Mouse (Mus musculus) cortical plate, adult 2 months (tissue): ENCODE results near the gene Asb18. TPM values are rescaled to one million over a fixed set of nuclear protein-coding genes. Genes with fewer than 3 reads are reported as not detected.

ENCODE experiments used
- H3K27ac ChIP-seq: fragments of 200-500 bp; 2 replicates; pipeline ENCODE4 v1.5.1; 2012; ENCODE audit warnings: low read length, control low read depth, inconsistent platforms; ENCODE audit not compliant: insufficient read depth
- H3K4me1 ChIP-seq: fragments of 200-500 bp; 2 replicates; pipeline ENCODE4 v1.6.1; 2011; ENCODE audit warnings: low read length; ENCODE audit not compliant: control insufficient read depth, insufficient read depth
- H3K4me3 ChIP-seq: fragments of 200-500 bp; 2 replicates; pipeline ENCODE4 v1.5.1; 2011; ENCODE audit warnings: mild to moderate bottlenecking, low read length, control low read depth; ENCODE audit not compliant: insufficient read depth
- CTCF ChIP-seq: fragments of 200-500 bp; IDR thresholded peaks from 2 replicates; pipeline ENCODE4 v1.5.1; 2011; ENCODE audit warnings: mild to moderate bottlenecking, control low read depth, low read length; ENCODE audit not compliant: insufficient read depth; ENCODE audit errors: extremely low read depth
- POLR2A ChIP-seq: fragments of 200-500 bp; IDR thresholded peaks from 2 replicates; pipeline ENCODE4 v1.6.1; 2011; ENCODE audit warnings: mild to moderate bottlenecking, low read length, control low read depth; ENCODE audit not compliant: insufficient read depth; ENCODE audit errors: extremely low read depth
- polyA plus RNA-seq: library from polyadenylated mRNA; depleted of rRNA; stranded (reverse); fragments of >200 nt; gene quantifications from 2 replicates; pipeline ENCODE4 v1.2.3, GENCODE M21; 2012

The Asb18 gene
- polyA plus RNA-seq, 1 experiment: 1.3 TPM

DNA sequence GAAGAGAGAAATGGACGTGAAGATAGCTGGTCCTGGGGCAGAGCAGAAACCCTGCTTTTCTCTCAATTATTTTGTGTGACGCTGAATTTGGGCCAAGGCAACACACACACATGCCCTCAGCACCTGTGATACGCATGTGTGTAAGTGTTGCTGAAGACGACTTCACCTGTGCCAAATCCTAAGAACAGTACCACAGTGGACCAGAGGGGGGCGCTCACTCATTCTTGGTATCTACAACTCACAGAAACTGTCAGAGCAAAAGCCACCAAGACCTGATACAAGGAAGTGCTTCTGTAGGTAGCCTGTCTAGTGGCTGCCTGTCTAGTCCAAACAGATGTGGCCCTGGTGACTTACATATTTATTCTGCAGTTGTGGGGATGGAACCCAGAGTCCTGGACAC lies 1.2 kb downstream of the Asb18 start:
- Histone ChIP-seq H3K27ac (no peak overlapping the region), H3K4me1 (no peaks in the 10 kb centered on the region), H3K4me3 (no peak overlapping the region)
- TF ChIP-seq CTCF (no peak), POLR2A (no peak)

DNA sequence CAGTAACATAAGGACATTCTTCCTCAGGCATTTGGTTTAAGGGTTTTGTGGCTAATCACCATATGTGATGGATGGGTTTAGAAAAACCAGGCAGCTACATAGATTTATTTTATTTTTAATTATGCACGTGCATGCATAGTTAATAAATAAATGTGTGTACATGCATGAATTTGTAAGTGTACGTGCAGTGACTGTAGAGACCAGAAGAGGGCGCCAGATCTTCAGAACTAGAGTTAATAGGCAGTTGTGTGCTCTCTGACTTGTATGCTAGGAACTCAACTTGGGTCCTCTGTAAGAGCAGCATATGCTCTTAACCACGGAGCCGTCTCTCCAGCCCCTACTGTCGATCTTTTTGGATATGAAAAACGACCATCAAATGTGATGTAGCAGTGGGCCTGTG lies 1.6 kb downstream of the Asb18 start:
- TF ChIP-seq POLR2A (no peak), CTCF (no peak)
- Histone ChIP-seq H3K27ac (no peak overlapping the region), H3K4me1 (no peaks in the 10 kb centered on the region), H3K4me3 (no peak overlapping the region)

DNA sequence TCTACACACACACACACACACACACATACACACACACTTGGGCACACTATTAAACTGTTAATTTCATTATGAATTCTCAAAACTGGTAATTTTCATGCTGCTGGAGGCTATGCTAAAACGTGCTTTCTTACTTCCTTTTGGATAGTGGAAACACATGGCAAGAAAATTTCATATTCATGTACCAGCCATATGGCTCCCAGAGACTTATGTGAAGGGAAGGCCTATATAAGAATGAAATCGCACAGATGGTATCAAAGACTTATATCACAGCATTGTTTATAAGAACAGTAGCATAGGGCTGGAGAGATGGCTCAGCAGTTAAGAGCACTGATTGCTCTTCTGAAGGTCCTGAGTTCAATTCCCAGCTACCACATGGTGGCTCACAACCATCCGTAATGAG lies 2.3 kb downstream of the Asb18 start:
- Histone ChIP-seq H3K27ac (no peak overlapping the region), H3K4me1 (no peaks in the 10 kb centered on the region), H3K4me3 (no peak overlapping the region)
- TF ChIP-seq POLR2A: no peak
- TF ChIP-seq CTCF: no peak

DNA sequence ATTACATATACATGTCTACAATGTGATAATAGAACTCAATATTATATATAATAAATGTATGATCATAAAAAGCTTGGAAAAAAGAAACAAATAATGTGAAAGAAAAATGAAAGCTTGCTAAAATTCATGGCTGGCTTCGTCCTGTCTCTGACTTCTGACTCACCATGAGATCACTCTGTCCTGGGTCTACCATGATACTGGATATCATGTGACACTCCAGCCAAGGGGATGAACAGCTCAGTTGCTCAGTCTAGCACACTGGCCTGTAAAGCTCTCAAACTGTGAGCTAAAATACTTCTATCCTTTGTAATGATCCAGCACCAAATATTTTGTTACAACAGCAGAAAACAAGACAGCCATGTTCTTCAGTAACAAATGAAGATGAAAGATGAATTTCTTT lies 4.4 kb downstream of the Asb18 start:
- H3K4me1 ChIP-seq: no peaks in the 10 kb centered on the region; the same call in 1 of the 2 replicates
- no peak overlapping the region for H3K27ac ChIP-seq
- no peak overlapping the region for H3K4me3 ChIP-seq
- TF ChIP-seq POLR2A: no peak
- no peak for TF ChIP-seq CTCF

DNA sequence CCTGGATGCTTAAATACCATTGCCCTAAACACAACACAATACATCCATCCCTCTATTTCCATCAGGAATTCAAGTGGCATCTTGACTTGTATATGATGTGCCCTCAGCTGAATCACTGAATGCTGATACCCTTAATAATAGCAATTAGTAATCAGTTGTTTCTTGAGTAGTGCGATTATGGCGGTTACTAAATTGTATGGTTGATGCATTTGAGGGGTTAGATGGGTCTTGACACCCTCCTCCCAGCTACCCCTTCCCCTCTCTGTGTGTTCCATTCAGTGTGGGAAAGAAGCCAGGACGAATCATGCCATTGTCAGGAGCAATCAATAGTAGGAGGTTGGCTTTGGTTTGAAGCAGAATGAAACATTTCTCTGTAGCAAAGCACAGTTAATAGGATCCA lies 5.3 kb downstream of the Asb18 start:
- Histone ChIP-seq H3K4me1 (no peaks in the 10 kb centered on the region; the same call in 1 of the 2 replicates), H3K27ac (no peak overlapping the region), H3K4me3 (no peak overlapping the region)
- TF ChIP-seq POLR2A (no peak), CTCF (no peak)

DNA sequence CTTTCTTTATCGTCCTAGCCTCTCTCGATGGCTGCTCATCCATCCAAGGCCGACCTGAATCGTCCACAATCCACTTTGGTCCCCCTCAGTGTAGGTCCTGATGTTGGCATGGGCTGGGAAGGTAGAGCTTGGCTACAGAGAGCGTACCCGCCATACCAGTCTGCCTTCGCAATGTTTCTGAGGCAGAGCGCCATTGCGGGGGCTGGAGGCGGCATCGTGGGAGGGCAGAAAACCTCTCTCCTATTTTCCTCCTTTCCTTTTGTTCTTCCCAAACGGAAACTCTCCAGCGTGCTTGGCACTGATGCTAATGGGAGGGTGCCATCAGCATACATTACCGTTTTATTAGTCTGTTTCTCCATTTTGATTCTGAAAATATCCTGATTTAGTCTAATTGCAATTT lies 7.8 kb downstream of the Asb18 start:
- no peak overlapping the region for H3K27ac ChIP-seq
- no peak overlapping the region for H3K4me3 ChIP-seq

DNA sequence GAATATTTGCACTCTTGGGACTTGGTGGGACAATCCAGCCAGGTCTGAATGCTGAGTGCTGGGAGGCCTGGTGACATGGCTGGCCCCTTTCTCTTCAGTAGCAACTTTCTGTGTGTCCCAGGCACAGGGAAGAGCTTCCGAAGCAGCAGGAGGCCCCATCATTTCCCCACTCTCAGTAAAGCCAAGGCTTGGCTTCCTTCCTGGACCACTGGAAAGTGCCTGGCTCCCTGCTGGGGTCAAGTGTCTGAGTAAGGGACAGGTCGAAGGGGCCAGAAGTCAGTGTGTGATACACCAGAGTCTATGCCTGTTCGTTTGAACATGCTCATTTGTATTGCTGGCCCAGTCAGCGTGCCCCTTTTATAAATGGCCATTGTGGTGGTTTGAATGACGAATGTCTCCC lies 13.5 kb downstream of the Asb18 start:
- no peak overlapping the region for H3K27ac ChIP-seq
- TF ChIP-seq CTCF (no peak), POLR2A (no peak)
- no peaks in the 10 kb centered on the region for H3K4me1 ChIP-seq

More for the DNA sequence above, 7.8 kb downstream of the Asb18 start:
- H3K4me1 ChIP-seq: no peaks in the 10 kb centered on the region; the same call in 1 of the 2 replicates
- TF ChIP-seq POLR2A (no peak), CTCF (no peak)

DNA sequence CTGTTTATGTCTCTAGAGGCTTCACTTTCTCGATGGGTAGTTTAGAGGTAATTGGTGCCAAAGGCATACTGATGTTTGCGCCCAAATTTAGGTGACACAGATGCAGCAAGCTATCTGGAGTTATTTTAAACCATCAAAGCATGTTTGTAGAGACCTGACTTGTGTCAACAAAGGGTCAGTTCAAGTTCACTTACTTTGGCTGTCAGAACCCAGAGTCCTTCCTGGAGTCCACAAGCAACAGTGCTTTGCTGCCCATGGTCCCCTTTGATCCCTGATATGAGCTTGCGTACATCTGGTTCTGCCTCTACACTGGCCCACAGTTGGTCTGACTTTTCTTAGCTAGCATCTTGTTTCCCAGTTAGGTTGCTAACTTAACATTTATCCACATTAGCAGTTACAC lies 14.6 kb downstream of the Asb18 start:
- no peak for TF ChIP-seq POLR2A
- no peak for TF ChIP-seq CTCF
- H3K27ac ChIP-seq: no peak overlapping the region
- no peaks in the 10 kb centered on the region for H3K4me1 ChIP-seq
- no peak overlapping the region for H3K4me3 ChIP-seq

More for the DNA sequence above, 13.5 kb downstream of the Asb18 start:
- H3K4me3 ChIP-seq: no peak overlapping the region

DNA sequence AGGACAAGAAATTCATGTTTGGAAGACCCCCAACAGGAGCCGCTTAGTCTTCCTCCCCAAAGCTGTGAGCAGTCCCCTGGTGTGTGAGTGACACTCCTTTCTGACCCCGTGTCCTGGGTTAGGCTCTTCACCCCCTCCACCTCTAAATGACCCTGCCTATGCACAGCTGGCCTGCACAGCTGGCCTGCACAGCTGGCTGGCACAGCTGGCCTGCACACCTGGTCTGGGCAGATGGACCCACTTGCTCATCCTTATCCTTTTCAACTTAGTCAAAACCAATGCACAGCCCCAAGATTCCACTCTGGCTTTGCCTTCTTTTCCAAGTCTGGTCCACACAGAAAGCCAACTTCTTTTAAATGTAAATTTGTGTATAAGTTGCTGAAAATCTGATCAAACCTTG lies 15.8 kb downstream of the Asb18 start:
- no peaks in the 10 kb centered on the region for H3K4me1 ChIP-seq
- TF ChIP-seq POLR2A: no peak
- no peak overlapping the region for H3K4me3 ChIP-seq
- H3K27ac ChIP-seq: no peak overlapping the region

DNA sequence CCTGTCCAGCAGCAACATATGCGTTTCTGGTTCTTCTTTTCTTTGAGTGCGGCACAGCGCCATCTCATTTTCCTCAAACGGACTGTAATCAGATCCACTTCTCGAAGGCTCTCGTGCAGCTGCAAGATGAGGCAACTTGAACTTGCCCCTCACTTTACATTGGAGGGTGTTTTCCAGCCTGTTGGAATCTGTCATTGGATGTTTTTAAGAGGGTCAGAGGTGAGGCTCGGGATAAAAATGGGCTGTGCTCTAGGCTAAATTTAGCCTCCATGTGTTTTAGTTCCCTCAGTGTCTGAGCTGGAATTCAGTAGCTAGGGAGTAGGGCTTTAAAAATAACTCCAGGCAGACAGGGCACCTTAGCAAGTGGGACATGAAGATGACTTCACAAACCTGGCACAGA lies 16.4 kb downstream of the Asb18 start:
- TF ChIP-seq CTCF (no peak), POLR2A (no peak)

DNA sequence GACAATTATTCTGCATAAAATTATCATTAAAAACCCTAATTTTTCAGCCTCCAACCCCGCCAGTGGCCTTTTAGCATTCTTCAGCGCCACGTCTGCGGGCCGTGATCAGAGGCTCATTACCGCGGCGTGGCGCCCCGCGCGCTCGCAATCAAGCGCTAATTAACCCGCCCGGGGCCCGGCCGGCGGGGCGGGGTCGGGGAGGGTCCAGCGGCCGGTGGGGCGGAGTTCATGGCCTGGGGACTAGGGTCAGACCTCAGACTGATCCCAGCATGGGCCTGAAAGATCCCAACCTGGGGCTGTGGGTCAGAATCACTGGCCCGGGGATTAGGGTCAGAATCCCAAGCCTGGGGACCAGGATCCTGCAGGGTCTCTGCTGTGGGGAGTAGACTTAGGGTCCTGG lies 22.2 kb downstream of the Asb18 start:
- TF ChIP-seq CTCF: no peak
- TF ChIP-seq POLR2A: no peak
- H3K27ac ChIP-seq: no peak overlapping the region
- no peaks in the 10 kb centered on the region for H3K4me1 ChIP-seq
- H3K4me3 ChIP-seq: no peak overlapping the region

More for the DNA sequence above, 16.4 kb downstream of the Asb18 start:
- H3K4me1 ChIP-seq: no peaks in the 10 kb centered on the region
- H3K4me3 ChIP-seq: no peak overlapping the region
- no peak overlapping the region for H3K27ac ChIP-seq
